Mouse (Mus musculus) hindbrain, embryonic 14.5 days (tissue): ENCODE measurements around the gene Sprr2f. TPM values are rescaled to one million over a fixed set of nuclear protein-coding genes. Genes with fewer than 3 reads are reported as not detected.

ENCODE experiments used
- ATAC-seq: fragments of 200-750 bp; cut with Nextera tagmentation; 2 replicates; pipeline ENCODE4 v1.8.0; 2017; ENCODE audit warnings: moderate number of reproducible peaks, mild to moderate bottlenecking, moderate TSS enrichment, moderate library complexity; ENCODE audit not compliant: low FRiP score
- DNase-seq: peaks from one replicate; pipeline ENCODE4 v3.0.0-alpha.2; 2015; ENCODE audit warnings: low spot score
- H3K27ac ChIP-seq: fragments of 300-500 bp; sonication (generic); 2 replicates; pipeline ENCODE4 v1.5.1; 2014; ENCODE audit warnings: mild to moderate bottlenecking, moderate library complexity
- H3K27me3 ChIP-seq: fragments of 300-500 bp; sonication (generic); 2 replicates; pipeline ENCODE4 v1.6.1; 2014; ENCODE audit warnings: mild to moderate bottlenecking, low read length, mixed read lengths; ENCODE audit not compliant: control insufficient read depth, insufficient read depth
- H3K36me3 ChIP-seq: fragments of 300-500 bp; sonication (generic); replicated peaks from 2 replicates; pipeline ENCODE4 v1.6.1; 2014; ENCODE audit not compliant: control insufficient read depth, insufficient read depth
- H3K4me1 ChIP-seq: fragments of 300-500 bp; sonication (generic); replicated peaks from 2 replicates; pipeline ENCODE4 v1.6.1; 2014; ENCODE audit warnings: antibody characterized with exemption, low read length, mixed read lengths; ENCODE audit not compliant: control insufficient read depth, insufficient read depth
- H3K4me2 ChIP-seq: fragments of 300-500 bp; sonication (generic); replicated peaks from 2 replicates; pipeline ENCODE4 v1.6.1; 2014; ENCODE audit warnings: mild to moderate bottlenecking, moderate library complexity
- H3K4me3 ChIP-seq: fragments of 300-500 bp; sonication (generic); replicated peaks from 2 replicates; pipeline ENCODE4 v1.5.1; 2014; ENCODE audit warnings: mild to moderate bottlenecking, low read length
- H3K9ac ChIP-seq: fragments of 300-500 bp; sonication (generic); 2 replicates; pipeline ENCODE4 v1.6.1; 2014
- H3K9me3 ChIP-seq: fragments of 300-500 bp; sonication (generic); 2 replicates; pipeline ENCODE4 v1.6.1; 2016; ENCODE audit warnings: low read length; ENCODE audit not compliant: control insufficient read depth
- WGBS: fragments of 180-500 bp; shearing (Covaris S2); extraction: QIAGEN DNeasy Blood & Tissue Kit; methylation state at CpG from one replicate; pipeline ENCODE4 v1.1.7; 2014; 5-methylcytosine and 5-hydroxymethylcytosine counted together
- polyA plus RNA-seq: library from polyadenylated mRNA; unstranded; fragments of >200 nt; fragmentation: Nextera tagmentation; extraction: Ambion mirVana; gene quantifications from 2 replicates; pipeline ENCODE4 v1.2.1, GENCODE M21; 2014

The Sprr2f gene
- polyA plus RNA-seq: not detected in 2 replicates

DNA sequence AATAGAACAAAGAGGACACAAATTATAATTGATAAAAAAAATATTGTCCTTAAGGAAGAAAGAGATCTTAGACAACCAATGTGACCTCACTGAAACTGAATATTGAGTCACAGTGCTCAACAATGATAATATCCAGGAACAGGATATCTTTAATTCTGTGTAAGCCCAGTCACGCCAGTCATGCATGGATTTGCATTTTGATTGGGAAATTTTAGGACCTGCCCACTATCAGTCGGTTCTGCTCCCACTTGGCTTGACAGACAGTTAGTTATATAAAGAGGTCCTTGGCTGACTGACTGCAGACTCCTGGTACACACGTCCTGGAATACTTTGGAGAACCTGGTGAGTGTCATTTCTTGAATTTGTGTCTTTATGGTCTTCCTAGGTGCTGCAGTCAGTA, at the start of gene Sprr2f:
Gene Sprr2f (plus strand): TSS at position 301 of the 400 bp plus-strand sequence.
- Histone ChIP-seq H3K4me1 (no peaks in the 10 kb centered on the region), H3K36me3 (no peaks in the 10 kb centered on the region), H3K4me2 (no peak within 1 kb of the TSS), H3K9ac (no peak within 1 kb of the TSS), H3K27me3 (no peaks in the 10 kb centered on the region), H3K4me3 (no peak within 1 kb of the TSS), H3K27ac (no peak within 1 kb of the TSS), H3K9me3 (no peaks in the 10 kb centered on the region)
- DNase-seq (no peak), ATAC-seq (no peak)
- 74% methylated on average over 3 of the region's 3 CpGs for WGBS

GRCm38 (mm10) chr3:92316320-92316719, 48.7 kb upstream of the Sprr2f start, which contains the start of gene Sprr2b:
Gene Sprr2b, plus strand, starts transcription at chr3:92316620.
- no peak for ATAC-seq
- 84% methylated on average over 2 of the region's 2 CpGs for WGBS

DNA sequence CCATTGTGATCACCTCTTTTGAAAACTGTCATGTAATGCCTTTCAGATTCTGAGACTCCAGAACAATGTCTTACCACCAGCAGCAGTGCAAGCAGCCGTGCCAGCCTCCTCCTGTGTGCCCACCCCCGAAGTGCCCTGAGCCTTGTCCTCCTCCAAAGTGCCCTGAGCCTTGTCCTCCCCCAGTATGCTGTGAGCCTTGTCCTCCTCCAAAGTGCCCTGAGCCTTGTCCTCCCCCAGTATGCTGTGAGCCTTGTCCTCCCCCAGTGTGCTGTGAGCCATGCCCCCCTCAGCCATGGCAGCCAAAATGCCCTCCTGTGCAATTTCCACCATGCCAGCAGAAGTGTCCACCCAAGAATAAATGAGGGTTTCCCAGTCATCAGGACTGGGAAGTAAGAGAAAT, 47.6 kb upstream of the Sprr2f start:
- 59% methylated on average over 2 of the region's 2 CpGs for WGBS
- no peak for DNase-seq
- H3K4me1 ChIP-seq: no peaks in the 10 kb centered on the region
- H3K4me2 ChIP-seq: no peak overlapping the region
- no peaks in the 10 kb centered on the region for H3K36me3 ChIP-seq
- no peak overlapping the region for H3K9ac ChIP-seq
- no peak for ATAC-seq
- H3K27ac ChIP-seq: no peak overlapping the region
- H3K9me3 ChIP-seq: no peaks in the 10 kb centered on the region
- H3K4me3 ChIP-seq: no peak overlapping the region
- H3K27me3 ChIP-seq: no peaks in the 10 kb centered on the region

More at GRCm38 (mm10) chr3:92316320-92316719, 48.7 kb upstream of the Sprr2f start, which contains the start of gene Sprr2b:
- Histone ChIP-seq H3K36me3 (no peaks in the 10 kb centered on the region), H3K4me1 (no peaks in the 10 kb centered on the region), H3K4me3 (no peak within 1 kb of the TSS), H3K4me2 (no peak within 1 kb of the TSS), H3K9ac (no peak within 1 kb of the TSS), H3K9me3 (no peaks in the 10 kb centered on the region), H3K27ac (no peak within 1 kb of the TSS), H3K27me3 (no peaks in the 10 kb centered on the region)
- no peak for DNase-seq

GRCm38 (mm10) chr3:92336278-92336677, 28.7 kb upstream of the Sprr2f start:
- 92% methylated on average over 1 of the region's 1 CpGs for WGBS
- no peaks in the 10 kb centered on the region for H3K9me3 ChIP-seq
- DNase-seq (no peak), ATAC-seq (no peak)
- H3K27ac ChIP-seq: no peak overlapping the region
- no peaks in the 10 kb centered on the region for H3K4me1 ChIP-seq
- H3K4me3 ChIP-seq: no peak overlapping the region
- H3K9ac ChIP-seq: no peak overlapping the region
- no peaks in the 10 kb centered on the region for H3K27me3 ChIP-seq
- no peaks in the 10 kb centered on the region for H3K36me3 ChIP-seq
- no peak overlapping the region for H3K4me2 ChIP-seq

- Histone ChIP-seq H3K4me3 (no peak within 1 kb of the TSS), H3K4me1 (no peaks in the 10 kb centered on the region), H3K27me3 (no peaks in the 10 kb centered on the region), H3K36me3 (no peaks in the 10 kb centered on the region), H3K9ac (no peak within 1 kb of the TSS), H3K4me2 (no peak within 1 kb of the TSS), H3K27ac (no peak within 1 kb of the TSS), H3K9me3 (no peaks in the 10 kb centered on the region)
- ATAC-seq (no peak), DNase-seq (no peak)
- 94% methylated on average over 5 of the region's 5 CpGs for WGBS
These were observed 26.1 kb upstream of the Sprr2f start, which contains the start of gene Sprr2d for GRCm38 (mm10) chr3:92338840-92339239. Gene Sprr2d, plus strand, starts transcription at chr3:92339140.

- DNase-seq (no peak), ATAC-seq (no peak)
- H3K4me2 ChIP-seq: no peak within 1 kb of the TSS
- H3K4me1 ChIP-seq: no peaks in the 10 kb centered on the region
- H3K9ac ChIP-seq: no peak within 1 kb of the TSS
- no peaks in the 10 kb centered on the region for H3K27me3 ChIP-seq
- H3K27ac ChIP-seq: no peak within 1 kb of the TSS
- WGBS: 88% methylated on average over 2 of the region's 2 CpGs
- H3K36me3 ChIP-seq: no peaks in the 10 kb centered on the region
- H3K4me3 ChIP-seq: no peak within 1 kb of the TSS
- no peaks in the 10 kb centered on the region for H3K9me3 ChIP-seq
These were observed 13.1 kb upstream of the Sprr2f start, which contains the start of gene Sprr2e for GRCm38 (mm10) chr3:92351843-92352242. Gene Sprr2e, plus strand, starts transcription at chr3:92352143.

- Histone ChIP-seq H3K9me3 (0 out of 2 replicates have a peak, but pooled peaks cover 7% of the 10 kb centered on the region), H3K27me3 (no peaks in the 10 kb centered on the region), H3K9ac (no peak overlapping the region), H3K4me2 (no peak overlapping the region), H3K36me3 (no peaks in the 10 kb centered on the region), H3K27ac (no peak overlapping the region), H3K4me1 (no peaks in the 10 kb centered on the region), H3K4me3 (no peak overlapping the region)
- DNase-seq (no peak), ATAC-seq (no peak)
These were observed 3.4 kb upstream of the Sprr2f start for GRCm38 (mm10) chr3:92361619-92362018.

- no peak overlapping the region for H3K4me3 ChIP-seq
- no peaks in the 10 kb centered on the region for H3K9me3 ChIP-seq
- H3K36me3 ChIP-seq: no peaks in the 10 kb centered on the region
- no peak overlapping the region for H3K9ac ChIP-seq
- H3K4me2 ChIP-seq: no peak overlapping the region
- no peak for ATAC-seq
- H3K4me1 ChIP-seq: no peaks in the 10 kb centered on the region
- WGBS: 76% methylated on average over 2 of the region's 2 CpGs
- no peak overlapping the region for H3K27ac ChIP-seq
- H3K27me3 ChIP-seq: no peaks in the 10 kb centered on the region
- DNase-seq: no peak
These were observed 8.6 kb downstream of the Sprr2f start for GRCm38 (mm10) chr3:92373613-92374012.

DNA sequence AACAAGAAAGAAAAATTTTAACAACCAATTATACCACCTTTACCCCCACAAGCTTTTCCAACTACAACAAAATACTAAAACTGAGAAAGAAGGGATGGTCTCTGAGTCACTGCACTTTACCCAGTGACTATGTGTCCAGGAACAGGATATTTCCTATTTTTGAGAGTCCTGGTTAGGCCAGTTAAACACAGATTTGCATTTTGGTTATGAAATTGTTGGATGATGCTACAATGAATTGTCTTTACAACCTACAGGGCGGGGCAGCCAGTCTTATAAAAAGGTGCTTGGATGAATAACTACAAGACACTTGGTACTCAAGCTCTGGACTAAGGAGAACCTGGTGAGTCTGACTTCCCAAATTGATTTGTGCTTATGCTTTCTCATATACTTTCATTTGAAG, 20.4 kb downstream of the Sprr2f start, which contains the start of gene Sprr2h:
Gene Sprr2h (plus strand): TSS at position 301 of the 400 bp plus-strand sequence.
- ATAC-seq: no peak
- no peaks in the 10 kb centered on the region for H3K27me3 ChIP-seq

DNA sequence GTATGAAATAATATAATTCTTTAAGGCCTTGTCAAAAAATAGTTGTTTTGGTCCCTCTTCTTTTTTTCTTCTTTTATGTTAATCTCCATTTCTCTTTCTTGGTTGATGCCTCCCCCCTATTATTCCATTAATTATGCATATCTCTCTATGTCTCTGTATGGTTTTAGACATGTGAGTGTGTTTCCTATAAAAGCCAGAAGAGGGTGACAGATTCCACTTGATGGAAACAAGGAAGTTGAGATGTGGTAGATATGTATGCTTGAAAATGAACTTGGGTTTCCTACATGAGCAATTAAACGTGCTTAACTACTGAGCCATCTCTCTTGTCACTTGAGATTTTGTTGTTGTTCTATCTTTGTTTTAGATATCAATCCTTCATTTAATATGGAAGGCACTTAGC, 29.3 kb downstream of the Sprr2f start:
- ATAC-seq: no peak
- no peak overlapping the region for H3K9ac ChIP-seq
- no peak overlapping the region for H3K4me3 ChIP-seq
- no peak overlapping the region for H3K4me2 ChIP-seq
- no peaks in the 10 kb centered on the region for H3K27me3 ChIP-seq
- DNase-seq: no peak
- H3K27ac ChIP-seq: no peak overlapping the region
- H3K36me3 ChIP-seq: no peaks in the 10 kb centered on the region
- H3K4me1 ChIP-seq: no peaks in the 10 kb centered on the region
- 73% methylated on average over 1 of the region's 1 CpGs for WGBS
- no peaks in the 10 kb centered on the region for H3K9me3 ChIP-seq

More for the DNA sequence above, 20.4 kb downstream of the Sprr2f start, which contains the start of gene Sprr2h:
- 82% methylated on average over 1 of the region's 1 CpGs for WGBS
- no peak for DNase-seq
- H3K36me3 ChIP-seq: no peaks in the 10 kb centered on the region
- H3K9ac ChIP-seq: no peak within 1 kb of the TSS
- no peak within 1 kb of the TSS for H3K4me2 ChIP-seq
- no peaks in the 10 kb centered on the region for H3K4me1 ChIP-seq
- no peak within 1 kb of the TSS for H3K27ac ChIP-seq
- no peaks in the 10 kb centered on the region for H3K9me3 ChIP-seq
- H3K4me3 ChIP-seq: no peak within 1 kb of the TSS
